Mouse (Mus musculus) lung, adult 18-20 months (tissue): ENCODE results near the gene Pdxk.

ENCODE experiments used
- DNase-seq, 2 experiments: peaks; one replicate each; pipeline ENCODE4 v3.0.0; 2022; ENCODE audit warnings: mixed read lengths in 2 of 2

Pdxk gene

DNA sequence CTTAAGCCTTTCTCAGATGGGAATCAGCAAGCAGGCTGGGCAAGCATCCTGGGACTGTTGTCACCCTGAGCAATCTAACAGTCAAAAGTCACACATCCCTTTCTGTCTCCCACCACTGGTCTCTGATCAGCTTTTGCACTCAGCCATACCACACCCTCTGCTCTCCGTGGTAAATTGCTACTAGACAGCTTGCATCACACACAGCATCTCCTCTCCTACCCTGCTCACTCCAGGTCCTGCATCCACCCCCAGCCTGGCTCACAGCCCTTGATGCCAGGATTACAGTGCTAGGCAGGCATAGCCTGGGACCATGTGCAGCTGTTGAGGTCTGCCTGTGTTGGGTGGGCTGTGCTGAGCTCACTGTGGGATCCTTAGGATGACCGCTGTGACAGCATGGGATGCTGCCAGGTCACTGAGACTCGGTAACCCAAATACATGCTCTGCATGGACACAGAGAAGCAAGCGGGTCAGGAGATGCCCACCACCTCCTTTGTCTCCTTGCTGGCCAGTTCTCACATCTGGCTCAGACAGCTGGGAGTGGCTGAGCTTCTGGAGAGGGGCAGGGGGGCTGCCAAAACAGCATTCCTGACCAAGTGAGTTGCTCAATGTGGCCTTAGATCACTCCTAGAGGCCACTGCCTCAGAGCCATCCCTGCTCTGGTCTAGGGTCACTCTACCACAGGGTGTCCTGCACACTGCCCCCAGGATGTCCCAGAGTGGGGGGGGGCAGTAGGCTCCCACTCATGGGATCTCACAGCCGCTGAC lies 6.2 kb downstream of the Pdxk start:
- DNase-seq: peak; percentile 22 to 56

DNA sequence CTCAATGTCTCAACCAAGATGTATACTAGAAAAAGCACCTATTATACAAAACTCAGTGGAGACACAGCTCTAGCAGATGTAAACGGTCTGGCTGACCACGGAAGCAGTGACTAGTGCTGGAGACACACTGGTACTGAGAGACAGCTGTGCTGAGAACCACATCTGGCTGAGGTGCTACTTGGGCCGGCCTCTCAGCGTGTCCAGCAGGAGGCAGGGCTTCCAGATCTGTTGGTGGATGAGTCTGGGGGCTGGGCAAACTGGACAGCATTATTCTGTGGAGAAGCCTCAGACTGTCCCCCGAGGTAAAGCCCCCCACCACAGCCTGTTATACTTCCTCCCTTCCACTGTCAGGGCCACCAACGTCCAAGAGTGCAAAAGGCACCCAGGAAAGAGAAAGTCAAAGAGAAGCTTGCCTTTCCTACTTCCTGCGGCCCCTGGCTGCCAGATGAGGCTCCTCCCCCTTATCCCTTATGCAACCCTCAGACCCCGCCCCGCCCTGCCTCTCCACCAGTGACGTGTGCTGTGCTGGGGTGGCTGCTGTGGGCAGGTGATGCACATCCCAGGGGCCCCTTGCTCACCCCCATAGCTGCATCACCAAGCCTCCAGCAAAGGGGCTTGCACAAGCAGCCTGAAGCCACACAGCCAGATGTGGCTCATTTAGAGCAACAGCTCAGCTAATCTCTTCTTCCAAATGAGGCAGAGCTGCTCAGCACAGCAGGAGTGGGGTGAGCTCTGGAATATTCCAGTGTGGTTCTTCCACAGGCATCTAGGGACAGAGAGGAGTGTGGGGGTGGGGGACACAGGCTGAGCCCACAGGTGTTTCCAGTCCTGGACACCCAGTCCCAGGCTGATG lies 7.1 kb downstream of the Pdxk start:
- peak; percentile 76 to 83 for DNase-seq

DNA sequence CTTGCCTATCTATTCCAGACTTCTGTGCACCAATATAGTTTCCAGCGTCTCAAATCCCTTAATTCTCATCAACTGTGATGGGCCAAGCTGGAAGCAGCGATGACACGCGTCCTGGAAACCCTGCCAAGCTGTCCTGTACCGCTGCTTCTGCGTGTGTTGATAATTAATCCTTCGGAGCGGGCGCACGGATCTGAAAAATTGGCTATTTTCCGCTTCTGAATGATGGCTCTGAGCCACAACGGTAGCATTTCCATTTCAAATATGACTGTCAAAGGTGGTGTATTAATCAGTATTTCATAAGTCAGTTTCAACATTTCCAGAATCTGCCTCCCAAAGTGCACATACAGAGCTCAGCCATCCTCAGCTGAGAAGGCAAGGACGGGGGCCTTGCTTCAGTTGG lies 8.1 kb downstream of the Pdxk start:
- no peak for DNase-seq

DNA sequence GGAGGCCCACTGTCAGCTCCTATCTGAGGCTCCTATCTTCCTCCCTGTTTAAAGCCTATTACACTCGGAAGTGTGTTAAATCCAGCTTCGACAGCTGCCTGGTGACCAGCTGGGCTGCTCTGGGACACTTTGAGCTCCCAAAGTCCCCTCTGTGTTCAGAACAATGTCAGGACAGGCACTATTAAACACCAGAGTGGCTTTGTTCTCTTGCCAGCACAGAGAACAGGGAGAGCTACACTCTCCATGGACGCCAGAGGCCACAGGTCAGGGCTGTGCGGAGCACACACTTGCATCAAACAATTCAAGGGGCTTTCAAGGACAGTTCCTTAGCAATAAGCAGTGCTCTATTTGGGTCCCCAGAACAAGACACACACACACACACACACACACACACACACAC lies 12.1 kb downstream of the Pdxk start:
- DNase-seq: no peak

DNA sequence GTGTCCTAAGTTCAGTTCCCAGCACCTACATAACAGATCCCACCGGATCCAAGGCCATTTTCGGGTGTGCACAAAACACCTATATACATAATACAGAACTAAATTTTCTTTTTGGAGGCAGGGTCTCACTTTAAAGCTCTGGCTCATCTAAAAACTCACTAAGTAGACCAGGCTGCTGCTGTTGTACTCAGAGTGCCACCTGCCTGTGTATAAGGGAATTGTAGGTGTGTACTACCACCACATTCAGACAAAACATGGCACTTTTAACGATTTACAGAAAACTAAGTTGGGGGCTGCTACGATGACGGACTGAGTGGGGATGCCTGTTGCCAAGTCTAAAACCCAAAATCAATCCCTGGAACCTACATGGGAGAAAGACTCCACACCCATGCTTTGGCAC lies 14.0 kb downstream of the Pdxk start:
- DNase-seq: no peak

DNA sequence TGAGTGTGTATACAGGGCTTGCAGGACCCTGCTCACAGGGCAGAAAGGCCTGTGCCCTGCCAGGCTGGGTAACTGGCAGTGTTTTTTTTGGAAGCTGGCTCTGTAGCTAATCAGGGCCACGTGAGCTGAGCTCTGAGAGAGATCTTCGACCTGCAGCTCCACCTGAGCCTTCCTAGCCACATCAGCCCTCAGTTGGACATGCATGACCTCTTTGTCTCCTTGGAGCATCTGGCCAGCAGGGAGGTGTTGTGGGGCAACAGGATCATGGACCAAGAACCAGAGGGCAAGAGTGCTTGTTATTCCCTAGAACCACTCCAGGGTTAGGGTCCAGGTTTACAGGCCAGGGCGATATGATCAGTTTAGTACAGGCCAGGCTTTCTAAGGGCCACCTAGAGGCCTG lies 17.4 kb downstream of the Pdxk start:
- DNase-seq: no peak

DNA sequence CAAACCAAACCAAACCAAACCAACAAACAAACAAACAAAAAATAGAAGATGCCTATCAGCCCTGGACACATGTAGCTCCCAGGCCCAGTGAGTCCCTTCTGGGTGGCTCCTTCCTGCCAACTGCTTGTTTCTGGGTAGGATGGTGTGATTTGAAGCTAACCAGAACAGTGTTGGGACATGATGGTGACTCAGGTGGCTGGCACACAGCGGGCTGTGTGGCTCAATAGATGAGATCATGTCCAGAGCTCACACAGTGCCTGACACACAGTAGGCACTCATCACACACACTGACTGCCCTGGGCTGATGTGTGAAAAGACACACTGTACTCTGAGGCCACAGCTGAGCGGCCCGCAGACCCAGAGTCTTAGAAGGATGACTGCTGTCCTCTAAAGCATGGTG lies 18.6 kb downstream of the Pdxk start:
- no peak for DNase-seq

DNA sequence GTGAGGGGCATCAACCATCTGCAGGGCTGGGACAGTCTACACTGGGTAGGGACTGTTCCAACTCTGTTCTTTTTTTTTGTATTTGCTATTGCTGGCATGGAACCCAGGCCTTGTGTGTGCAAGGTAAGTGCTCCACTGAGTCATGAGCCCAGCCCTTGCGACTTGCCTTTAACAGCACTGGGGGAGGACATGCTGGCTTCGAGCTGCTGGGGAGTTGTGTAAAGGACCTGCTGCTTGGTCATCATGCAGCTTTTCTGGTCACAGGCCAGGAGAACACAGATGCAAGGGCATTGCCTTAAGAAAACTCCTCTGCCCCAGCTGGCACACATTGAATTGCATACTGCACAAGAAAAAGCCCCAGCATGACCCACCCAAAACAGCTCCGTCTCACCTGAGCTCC lies 22.5 kb downstream of the Pdxk start:
- DNase-seq: no peak

DNA sequence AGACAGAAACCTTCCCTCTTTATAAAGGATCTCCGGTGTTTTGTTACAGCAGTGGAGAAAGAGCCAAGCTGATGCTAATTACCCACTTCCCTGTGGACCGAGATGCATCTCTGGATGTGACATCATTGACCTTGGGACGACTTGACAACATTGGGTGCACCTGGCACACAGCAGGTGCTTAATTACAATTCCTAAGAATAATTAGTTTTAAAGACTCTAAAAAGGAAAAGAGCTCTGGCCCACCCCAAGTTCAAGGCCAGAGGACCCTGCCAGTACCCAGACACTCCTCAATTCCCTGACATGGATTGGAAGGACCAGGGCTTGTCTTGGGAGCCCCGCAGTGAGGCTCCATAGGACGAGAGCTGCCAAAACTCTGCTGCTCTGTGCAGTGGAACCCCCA lies 23.2 kb downstream of the Pdxk start:
- DNase-seq: no peak

DNA sequence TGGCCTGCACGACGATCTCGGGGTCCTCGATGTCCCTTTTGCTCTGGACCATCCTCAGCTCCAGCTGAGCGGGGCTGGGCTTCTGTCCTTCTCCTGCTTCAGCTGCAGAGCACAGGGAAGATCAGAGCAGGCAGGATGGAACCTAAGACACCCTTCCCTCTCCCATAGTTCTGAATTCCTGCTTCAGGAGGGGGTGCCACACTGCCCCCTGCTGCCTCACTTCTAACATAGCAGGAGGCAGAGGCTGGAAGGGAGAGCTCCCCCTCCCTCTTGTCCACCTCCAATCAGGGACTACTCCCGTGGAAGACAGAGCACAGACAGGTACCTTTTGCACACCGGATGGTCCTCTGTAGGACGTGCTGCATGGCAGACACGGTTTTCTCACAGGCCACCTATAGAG lies 24.0 kb downstream of the Pdxk start:
- DNase-seq: no peak

DNA sequence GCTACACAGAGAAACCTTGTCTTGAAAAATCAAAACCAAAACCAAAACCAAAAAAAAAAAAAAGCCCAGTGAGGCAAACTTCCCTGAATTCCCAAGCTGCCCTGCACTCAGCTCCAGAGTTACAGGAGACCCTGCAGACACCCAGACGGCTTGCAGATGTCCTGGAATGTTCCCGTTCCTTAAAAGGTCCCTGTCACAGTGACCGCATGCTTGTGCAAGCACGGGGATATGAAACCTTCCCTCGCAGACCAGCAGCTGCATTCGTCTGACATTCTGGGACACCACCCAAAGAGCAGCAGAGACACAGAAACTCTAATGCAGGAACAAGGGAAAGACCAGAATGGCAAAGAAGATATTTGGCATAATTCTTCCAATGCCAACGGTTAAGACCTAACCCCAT lies 24.8 kb downstream of the Pdxk start:
- peak in 1 of 2 experiments; percentile 23 for DNase-seq

DNA sequence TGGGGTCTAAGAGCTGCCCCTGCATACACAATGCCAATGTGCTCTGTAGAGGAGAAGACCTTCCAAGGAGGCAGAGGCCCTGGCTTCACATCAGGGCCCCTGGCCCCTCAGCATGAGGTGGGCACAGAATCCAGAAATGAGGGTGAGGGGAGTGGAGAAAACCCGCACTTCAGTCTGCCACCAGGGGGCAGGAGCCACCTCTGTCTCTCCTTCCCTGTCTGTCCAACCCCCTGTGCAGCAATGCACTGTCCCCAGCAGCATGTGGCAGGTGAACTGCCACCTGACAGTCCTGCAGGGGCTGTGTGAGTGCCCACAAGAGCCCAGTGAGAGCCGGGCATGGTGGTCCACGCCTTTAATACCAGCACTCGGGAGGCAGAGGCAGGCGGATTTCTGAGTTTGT lies 25.2 kb downstream of the Pdxk start:
- DNase-seq: no peak

DNA sequence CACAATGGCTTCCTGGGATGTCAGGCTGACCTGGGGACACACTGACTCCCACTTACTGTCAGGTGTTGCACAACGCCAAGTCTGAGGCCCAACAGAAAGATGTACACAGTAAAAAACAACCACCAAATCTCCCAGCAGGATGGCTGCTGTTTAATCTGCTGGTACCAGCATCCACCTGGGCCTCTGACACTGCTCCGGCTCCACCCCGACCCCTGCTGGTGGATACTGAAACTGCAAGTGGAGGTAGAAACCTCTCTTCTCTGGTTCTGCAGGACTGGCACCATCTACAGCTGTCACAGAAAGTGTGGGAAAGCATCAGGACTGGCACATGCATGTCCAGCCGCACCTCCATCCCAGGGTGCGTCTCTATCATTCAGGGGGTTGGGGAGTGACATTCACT lies 26.7 kb downstream of the Pdxk start:
- peak; percentile 61 to 69 for DNase-seq

DNA sequence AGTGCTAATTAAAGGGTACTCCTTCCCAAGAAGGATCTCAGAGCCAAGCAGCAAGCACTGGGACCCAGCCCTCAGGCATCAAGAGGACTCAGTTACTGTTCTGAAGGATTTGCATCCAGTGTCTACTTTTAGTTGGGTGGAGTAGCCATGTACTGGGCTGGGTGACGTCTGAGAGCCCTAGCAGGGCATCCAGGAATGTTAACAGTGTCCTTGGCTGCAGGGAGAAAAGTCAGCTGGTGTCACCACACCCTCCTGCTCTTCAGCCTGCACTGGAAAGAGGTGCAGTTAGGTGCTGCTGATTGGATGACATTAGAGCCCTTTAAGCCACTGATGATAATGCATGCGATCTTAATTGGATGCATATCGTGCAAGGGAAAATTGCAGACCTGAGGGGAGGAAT lies 31.9 kb downstream of the Pdxk start:
- no peak for DNase-seq

DNA sequence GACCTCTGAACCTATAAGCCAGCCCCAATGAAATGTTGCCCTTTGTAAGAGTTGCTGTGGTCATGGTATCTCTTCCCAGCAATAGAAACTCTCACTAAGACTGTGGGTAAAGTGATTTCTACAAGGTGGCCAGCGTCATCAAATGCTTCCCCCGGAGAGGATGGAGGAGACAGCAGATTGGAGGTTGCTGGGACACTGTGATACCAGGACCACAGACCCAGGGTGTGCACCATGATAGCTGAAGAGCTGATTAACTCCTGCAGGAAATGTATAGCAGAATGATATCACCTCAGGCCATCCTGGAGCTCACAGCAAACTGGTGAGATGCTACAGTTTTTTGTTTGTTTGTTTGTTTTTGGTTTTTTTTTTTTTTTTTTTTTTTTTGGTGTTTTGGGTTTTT lies 35.0 kb downstream of the Pdxk start:
- no peak for DNase-seq

DNA sequence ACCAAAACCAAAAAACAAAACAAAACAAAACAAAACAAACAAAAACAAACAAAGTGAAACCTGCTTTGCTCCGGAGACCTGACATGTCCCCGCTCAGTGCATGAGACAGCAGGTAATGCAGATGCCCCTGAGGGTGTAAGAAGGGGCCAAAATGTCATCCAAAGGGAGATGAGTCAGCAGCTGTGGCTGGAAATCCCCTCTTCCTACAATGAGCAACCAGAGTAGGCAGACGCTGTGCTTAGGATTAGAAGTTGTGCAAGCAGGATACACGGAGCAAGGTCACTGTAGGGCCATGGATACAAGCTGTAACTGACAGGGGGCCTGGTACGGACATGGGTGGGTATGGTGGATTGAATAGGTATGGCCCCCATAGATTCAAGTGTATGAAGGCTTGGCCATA lies 35.6 kb downstream of the Pdxk start:
- no peak for DNase-seq

DNA sequence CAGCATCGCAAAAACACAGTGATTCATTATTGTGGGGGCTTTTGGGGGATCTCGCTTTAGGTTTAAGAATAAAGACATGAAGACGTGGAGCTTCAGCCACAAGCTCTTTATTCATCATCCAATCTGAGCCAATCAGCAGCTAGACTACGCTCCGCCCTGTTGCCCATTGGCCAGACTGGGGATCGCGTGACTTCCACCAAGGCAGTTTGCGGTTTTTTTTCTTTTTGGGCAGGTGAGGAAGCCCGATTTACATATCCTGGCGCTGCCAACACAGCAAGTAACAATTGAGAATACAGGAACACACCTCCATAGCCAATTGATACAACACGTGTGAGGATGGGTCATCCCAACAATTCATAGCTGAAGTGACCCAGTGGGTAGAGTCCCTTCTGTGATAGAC lies 36.7 kb downstream of the Pdxk start:
- DNase-seq: no peak

DNA sequence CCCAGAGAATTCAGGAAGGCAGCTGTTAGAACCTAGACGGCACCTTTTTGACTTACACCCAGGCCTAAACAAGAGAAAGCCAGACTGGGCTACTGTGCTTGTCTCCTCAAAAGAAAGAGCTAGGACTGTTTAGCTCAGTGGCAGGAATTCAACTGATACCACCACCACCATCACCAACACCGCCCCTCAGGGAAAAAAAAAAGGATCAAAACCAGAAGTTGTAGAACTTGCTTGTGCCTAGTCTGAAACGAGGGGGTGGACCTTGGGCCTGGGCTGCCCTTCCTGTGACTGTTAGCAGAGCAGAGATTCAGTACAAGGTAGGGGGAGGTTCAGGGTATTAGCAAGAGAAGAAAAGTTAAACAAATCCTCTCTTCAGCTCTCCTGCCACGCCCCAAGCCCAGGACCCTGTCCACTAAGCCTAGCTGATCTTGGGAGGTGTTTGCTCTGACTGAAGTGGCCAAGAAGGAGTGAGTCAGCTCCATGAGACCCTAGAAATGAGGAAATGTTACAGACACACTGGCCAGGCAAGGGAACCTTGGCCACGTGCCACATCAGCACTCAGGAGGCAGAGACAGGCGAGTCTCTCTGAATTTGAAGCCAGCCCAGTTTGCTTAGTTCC lies 38.5 kb downstream of the Pdxk start:
- DNase-seq: peak; percentile 53 to 62

DNA sequence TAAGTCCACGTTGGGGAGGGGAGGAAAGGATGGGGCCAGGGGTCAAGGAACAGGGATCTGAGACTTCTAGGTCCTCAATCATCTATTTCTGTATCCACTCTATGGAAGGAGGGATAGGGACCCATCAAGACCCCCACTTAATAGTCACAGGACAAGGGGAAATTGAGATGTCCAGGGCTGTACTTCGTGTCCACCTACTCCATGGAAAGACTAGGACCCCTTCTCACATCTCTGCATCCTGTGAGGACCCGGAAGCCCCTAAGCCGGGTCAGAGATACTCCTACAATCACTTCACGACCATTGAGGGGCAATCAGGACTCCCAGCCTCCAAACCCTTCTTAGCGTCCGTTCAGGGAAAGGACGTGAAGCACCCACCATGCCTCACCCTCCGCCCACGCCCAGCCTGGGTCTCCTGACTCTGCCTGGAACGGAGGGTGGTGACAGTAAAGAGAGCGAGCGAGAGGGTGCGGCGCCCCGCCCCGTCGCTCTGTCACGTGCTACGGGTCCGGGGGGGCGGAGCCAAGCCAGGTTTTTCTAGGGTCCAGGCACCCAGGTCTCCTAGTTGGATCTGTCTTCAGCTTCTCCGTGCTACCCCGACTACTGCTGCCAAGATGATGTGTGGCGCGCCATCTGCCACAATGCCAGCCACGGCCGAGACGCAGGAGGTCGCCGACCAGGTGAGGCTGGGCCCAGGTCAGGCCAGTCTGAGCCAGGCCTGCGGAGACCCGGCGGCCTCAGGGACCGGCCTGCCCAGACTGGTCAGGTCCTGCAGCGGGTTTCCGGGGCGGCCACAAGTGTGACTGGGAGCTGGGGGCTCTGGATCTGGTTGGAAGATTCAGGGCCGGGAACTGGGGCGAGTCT lies 39.4 kb downstream of the Pdxk start, which contains the start of gene Cstb:
Cstb (plus strand) TSS at position 489 of the 861 bp plus-strand sequence.
- peak; percentile 86 to 87 for DNase-seq

DNA sequence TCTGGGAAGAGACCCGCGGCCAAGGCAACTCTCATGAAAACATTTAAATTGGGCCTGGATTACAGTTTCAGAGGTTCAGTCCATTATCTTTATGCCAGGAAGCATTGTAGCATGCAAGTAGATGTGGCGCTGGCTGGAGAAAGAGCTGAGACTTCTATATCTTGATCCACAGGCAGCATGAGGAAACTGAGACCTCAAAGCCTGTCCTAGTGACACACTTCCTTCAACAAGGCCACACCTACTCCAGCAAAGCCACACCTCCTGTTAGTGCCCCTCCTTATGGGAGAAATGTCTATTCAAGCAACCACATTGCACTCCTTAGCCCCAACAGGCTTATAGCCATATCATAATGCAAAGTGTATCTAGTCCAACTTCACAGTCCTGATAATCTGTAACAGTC lies 42.2 kb downstream of the Pdxk start:
- DNase-seq: no peak

DNA sequence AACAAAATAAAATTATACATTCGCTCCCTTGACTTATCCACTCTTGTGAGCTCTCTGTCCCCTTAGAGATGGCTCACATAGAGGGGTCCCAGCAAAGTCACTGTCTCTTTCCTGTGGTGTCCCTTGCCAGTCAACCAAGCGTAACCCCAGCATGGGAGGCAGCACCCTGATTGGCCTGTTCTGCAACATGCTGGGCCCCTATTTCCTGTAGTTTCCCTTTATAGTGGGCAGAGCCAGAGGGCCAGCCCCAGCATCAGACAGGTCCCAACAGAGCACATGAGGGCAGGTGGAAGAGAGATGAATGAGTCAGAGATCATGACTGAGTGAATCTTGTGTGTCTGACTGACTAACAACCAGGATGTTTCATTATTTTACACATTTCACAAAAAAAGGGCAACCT lies 43.8 kb downstream of the Pdxk start:
- no peak for DNase-seq

DNA sequence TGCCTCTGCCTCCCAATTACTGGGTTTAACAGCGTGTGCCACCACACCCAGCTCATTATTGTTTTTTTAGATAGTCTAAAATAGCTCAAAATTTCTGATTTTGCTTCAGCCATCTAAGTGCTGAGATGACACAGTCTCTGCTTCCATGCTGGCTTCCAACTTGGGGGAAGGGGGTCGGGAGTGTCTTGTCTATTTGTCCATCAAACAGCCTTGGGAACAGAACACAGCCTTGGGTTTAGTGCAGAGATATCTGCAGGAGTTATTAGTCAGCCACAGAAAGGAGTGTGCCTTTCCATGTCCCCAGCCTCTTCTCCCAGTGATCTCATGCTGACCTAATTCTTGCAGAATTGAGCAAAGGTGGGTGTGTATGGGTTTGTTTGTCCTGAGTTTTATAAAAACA lies 46.0 kb downstream of the Pdxk start:
- no peak for DNase-seq

DNA sequence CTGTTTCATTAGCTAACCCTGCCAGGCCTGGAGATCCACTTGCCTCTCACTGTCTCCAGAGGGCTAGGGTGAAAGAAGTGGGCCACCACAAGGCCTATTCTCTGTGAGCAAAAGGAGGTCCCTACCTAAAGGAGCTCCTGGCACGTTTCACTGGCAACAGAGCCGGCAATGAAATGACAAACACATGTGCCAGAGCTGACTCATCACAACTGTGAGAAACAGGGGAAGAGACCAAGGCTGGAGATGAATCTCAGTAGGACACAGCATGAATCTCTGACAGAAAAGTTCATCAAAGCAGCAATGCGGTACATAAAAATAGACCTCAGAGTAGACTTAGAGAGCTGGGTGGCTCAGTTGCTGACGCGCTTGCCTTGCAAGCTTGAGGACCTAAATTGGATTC lies 46.9 kb downstream of the Pdxk start:
- DNase-seq: no peak
